Comparison of ENCODE assay signal across 10 mouse cellular contexts in the genomic region with DNA sequence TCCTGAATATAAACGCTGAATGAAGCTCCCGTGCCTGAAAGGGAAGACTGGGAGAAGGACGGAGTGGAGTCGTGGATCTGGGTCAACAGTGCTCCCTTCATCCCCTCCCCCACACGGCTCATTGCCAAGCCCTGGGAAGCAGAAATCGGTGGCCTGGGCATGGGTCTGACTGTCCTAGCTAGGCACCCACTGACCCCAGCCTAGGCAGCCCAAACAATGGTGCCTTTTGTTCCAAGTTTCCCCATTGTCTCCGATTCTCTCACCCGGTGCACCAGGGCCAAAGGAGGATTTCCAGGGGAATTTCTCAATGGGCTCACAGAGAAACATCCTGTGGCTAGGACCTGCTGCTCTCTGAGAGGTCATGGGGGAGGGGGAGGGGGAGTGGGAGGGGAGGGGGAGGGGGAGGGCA. TPM values are rescaled to one million over a fixed set of nuclear protein-coding genes. Genes with fewer than 3 reads are reported as not detected.
DNase-seq lines count a peak whose midpoint lies in the region; ATAC-seq lines count a peak whose summit lies in the region.
"Had no signal": no experiment of that assay in that cellular context is flagged by ENCODE, and none has a peak within 500 bp of the region (broad histone marks: within the 10 kb centered on the region; RNA-seq: fewer than 3 reads in every experiment).

No protein-coding gene starts in this region.

- WGBS in forebrain, embryonic 12.5 days, result 4% methylated on average over 8 of the region's 8 CpGs
- 3% methylated on average over 8 of the region's 8 CpGs for WGBS in midbrain, embryonic 16.5 days

- peak overlapping the region; percentile 13; the same call in 1 of the 2 replicates for H3K4me2 ChIP-seq in forebrain, embryonic 12.5 days
- H3K4me2 ChIP-seq in midbrain, embryonic 16.5 days (ENCODE audit: low read length), result no peak overlapping the region

- H3K9ac ChIP-seq in forebrain, embryonic 12.5 days, result 0 out of 2 replicates have a peak overlapping the region, but pooled peaks have one; percentile 12
- no peak overlapping the region; the same call in 1 of the 2 replicates for H3K9ac ChIP-seq in midbrain, embryonic 16.5 days (ENCODE audit: low read depth, low read length)

- no peaks in the 10 kb centered on the region for H3K36me3 ChIP-seq in forebrain, embryonic 12.5 days (replicated peaks)
- H3K36me3 ChIP-seq in midbrain, embryonic 16.5 days (ENCODE audit: control insufficient read depth, insufficient read depth, low read length), result no peaks in the 10 kb centered on the region

- H3K4me3 ChIP-seq in forebrain, embryonic 12.5 days (replicated peaks), result no peak overlapping the region
- no peak overlapping the region for H3K4me3 ChIP-seq in midbrain, embryonic 16.5 days (ENCODE audit: low read depth, low read length)
- H3K4me3 ChIP-seq: erythroblast, embryonic 14.5 days had no signal

- H3K27ac ChIP-seq in forebrain, embryonic 12.5 days, result peak overlapping the region; percentile 66
- peak overlapping the region; percentile 12; the same call in 1 of the 2 replicates for H3K27ac ChIP-seq in midbrain, embryonic 16.5 days (ENCODE audit: low read length)
- H3K27ac ChIP-seq: macrophage had no signal

- ATAC-seq in forebrain, embryonic 12.5 days (ENCODE audit: low FRiP score), result peak; percentile 44; the same call in 1 of the 2 replicates
- no peak for ATAC-seq in midbrain, embryonic 16.5 days

- H3K9me3 ChIP-seq in forebrain, embryonic 12.5 days, result no peaks in the 10 kb centered on the region
- H3K9me3 ChIP-seq in midbrain, embryonic 16.5 days (replicated peaks; ENCODE audit: control insufficient read depth, low read length, poor library complexity, severe bottlenecking), result no peaks in the 10 kb centered on the region

- H3K4me1 ChIP-seq in forebrain, embryonic 12.5 days, result peaks cover 75% of the 10 kb centered on the region
- peaks cover 32% of the 10 kb centered on the region for H3K4me1 ChIP-seq in midbrain, embryonic 16.5 days (ENCODE audit: control insufficient read depth, insufficient read depth, low read length)

- intact Hi-C loops in heart, postnatal 10 days (cut with DNase I), result loop anchor here (2.0 kb wide), 1 partner anchor 13 kb away; no protein-coding TSS in a partner anchor

- H3K27me3 ChIP-seq in forebrain, embryonic 12.5 days, result no peaks in the 10 kb centered on the region
- H3K27me3 ChIP-seq in midbrain, embryonic 16.5 days (ENCODE audit: control insufficient read depth, insufficient read depth, low read depth, low read length), result no peaks in the 10 kb centered on the region

- DNase-seq in heart, adult 11 months, result peak; percentile 95
- DNase-seq in heart, postnatal 10 days, result no peak
- peak; percentile 44 for DNase-seq in R1 (ENCODE audit: low read depth, low spot score)
- DNase-seq in kidney, adult 8-10 months, result peak; percentile 63 to 73
- DNase-seq in thymus, postnatal 14 days, result no peak
- DNase-seq in T-cell, adult 2 months (ENCODE audit: low spot score), result no peak

RNA-seq across cellular contexts. Expression of gene Ccdc85c, which starts 19.7 kb away (rescaled TPM):
- 10 to 100 TPM; 32.8 to 34.4 TPM for total RNA-seq in heart, postnatal 10 days (2021)
- polyA plus RNA-seq in forebrain, embryonic 12.5 days (2016; fragmentation: Nextera tagmentation; extraction: Ambion mirVana), result 10.7 and 14.7 TPM in 2 replicates
- 13.2 and 13.5 TPM in 2 replicates for polyA plus RNA-seq in midbrain, embryonic 16.5 days (2015; fragmentation: Nextera tagmentation; extraction: Ambion mirVana)

RNA-seq across cellular contexts. Expression of gene Hhipl1, which starts 50.6 kb away (rescaled TPM):
- total RNA-seq in heart, postnatal 10 days (2021), result 1 to 10 TPM; 1.5 to 3.2 TPM
- polyA plus RNA-seq in forebrain, embryonic 12.5 days (2016; fragmentation: Nextera tagmentation; extraction: Ambion mirVana), result 3.3 and 3.5 TPM in 2 replicates
- 2.7 and 2.9 TPM in 2 replicates for polyA plus RNA-seq in midbrain, embryonic 16.5 days (2015; fragmentation: Nextera tagmentation; extraction: Ambion mirVana)
- polyA plus RNA-seq: erythroblast, embryonic 14.5 days; macrophage had no signal

Comparison
In these comparisons a context has a peak if more than half of its experiments do, and no peak if none do; other contexts are left out.
1. DNase-seq: peak in heart, adult 11 months (single experiment), R1 (single experiment) and kidney, adult 8-10 months (2 of 2); none in heart, postnatal 10 days (0 of 2), thymus, postnatal 14 days (single experiment) and T-cell, adult 2 months (single experiment).